Mouse (Mus musculus) hindbrain, embryonic 16.5 days (tissue): ENCODE results near the gene Tmem131l. TPM values are rescaled to one million over a fixed set of nuclear protein-coding genes. Genes with fewer than 3 reads are reported as not detected.

ENCODE experiments used
- ATAC-seq: fragments of 200-750 bp; cut with Nextera tagmentation; 2 replicates; pipeline ENCODE4 v1.8.0; 2017; ENCODE audit warnings: moderate TSS enrichment, moderate library complexity
- H3K27ac ChIP-seq: fragments of 300-500 bp; sonication (generic); 2 replicates; pipeline ENCODE4 v1.5.1; 2014; ENCODE audit warnings: low read depth, mild to moderate bottlenecking, control low read depth, low read length, moderate library complexity
- H3K27me3 ChIP-seq: fragments of 300-500 bp; sonication (generic); replicated peaks from 2 replicates; pipeline ENCODE4 v1.6.1; 2014; ENCODE audit warnings: low read length; ENCODE audit not compliant: control insufficient read depth, insufficient read depth
- H3K36me3 ChIP-seq: fragments of 300-500 bp; sonication (generic); 2 replicates; pipeline ENCODE4 v1.6.1; 2014; ENCODE audit warnings: mild to moderate bottlenecking, low read length, moderate library complexity, mixed read lengths; ENCODE audit not compliant: control insufficient read depth, insufficient read depth
- H3K4me1 ChIP-seq: fragments of 300-500 bp; sonication (generic); 2 replicates; pipeline ENCODE4 v1.6.1; 2014; ENCODE audit warnings: low read depth, low read length; ENCODE audit not compliant: control insufficient read depth, insufficient read depth
- H3K4me2 ChIP-seq: fragments of 300-500 bp; sonication (generic); 2 replicates; pipeline ENCODE4 v1.6.1; 2014; ENCODE audit warnings: mild to moderate bottlenecking, low read length, control low read depth, moderate library complexity
- H3K4me3 ChIP-seq: fragments of 300-500 bp; sonication (generic); 2 replicates; pipeline ENCODE4 v1.5.1; 2014; ENCODE audit warnings: mild to moderate bottlenecking, low read length, control low read depth, moderate library complexity
- H3K9ac ChIP-seq: fragments of 300-500 bp; sonication (generic); 2 replicates; pipeline ENCODE4 v1.6.1; 2014; ENCODE audit warnings: low read depth, mild to moderate bottlenecking, control low read depth, low read length, moderate library complexity
- H3K9me3 ChIP-seq: fragments of 300-500 bp; sonication (generic); 2 replicates; pipeline ENCODE4 v1.6.1; 2014; ENCODE audit warnings: mild to moderate bottlenecking, low read length, moderate library complexity; ENCODE audit not compliant: control insufficient read depth
- WGBS: fragments of 180-500 bp; shearing (Covaris S2); extraction: QIAGEN DNeasy Blood & Tissue Kit; methylation state at CpG from one replicate; pipeline ENCODE4 v1.1.7; 2014; 5-methylcytosine and 5-hydroxymethylcytosine counted together
- polyA plus RNA-seq: library from polyadenylated mRNA; unstranded; fragments of >200 nt; fragmentation: Nextera tagmentation; extraction: Ambion mirVana; gene quantifications from 2 replicates; pipeline ENCODE4 v1.2.1, GENCODE M21; 2015

The Tmem131l gene
- polyA plus RNA-seq, 1 experiment from 2014 or later = 34.6 TPM

GRCm38 (mm10) chr3:83941921-83942320, 98.1 kb downstream of the Tmem131l start:
- Histone ChIP-seq H3K9ac (no peak overlapping the region), H3K27ac (no peak overlapping the region), H3K27me3 (no peaks in the 10 kb centered on the region), H3K4me3 (no peak overlapping the region), H3K36me3 (peaks cover 3% of the 10 kb centered on the region; the same call in 1 of the 2 replicates), H3K9me3 (no peaks in the 10 kb centered on the region), H3K4me1 (no peaks in the 10 kb centered on the region), H3K4me2 (no peak overlapping the region)
- ATAC-seq = no peak
- 90% methylated on average over 4 of the region's 4 CpGs for WGBS

GRCm38 (mm10) chr3:83938871-83939270, 101.1 kb downstream of the Tmem131l start:
- Histone ChIP-seq H3K27ac (no peak overlapping the region), H3K9me3 (no peaks in the 10 kb centered on the region), H3K36me3 (peaks cover 6% of the 10 kb centered on the region), H3K4me1 (no peaks in the 10 kb centered on the region), H3K4me3 (no peak overlapping the region), H3K27me3 (no peaks in the 10 kb centered on the region), H3K9ac (no peak overlapping the region), H3K4me2 (no peak overlapping the region)
- ATAC-seq = no peak
- 47% methylated on average over 5 of the region's 5 CpGs for WGBS

GRCm38 (mm10) chr3:83934514-83934913, 105.5 kb downstream of the Tmem131l start:
- no peak for ATAC-seq
- H3K9me3 ChIP-seq = no peaks in the 10 kb centered on the region
- no peaks in the 10 kb centered on the region for H3K27me3 ChIP-seq
- H3K4me1 ChIP-seq = no peaks in the 10 kb centered on the region
- H3K4me2 ChIP-seq = no peak overlapping the region
- peaks cover 16% of the 10 kb centered on the region for H3K36me3 ChIP-seq
- H3K9ac ChIP-seq = no peak overlapping the region
- H3K27ac ChIP-seq = no peak overlapping the region
- no peak overlapping the region for H3K4me3 ChIP-seq
- 76% methylated on average over 10 of the region's 10 CpGs for WGBS

- Histone ChIP-seq H3K27me3 (no peaks in the 10 kb centered on the region), H3K27ac (no peak overlapping the region), H3K9me3 (no peaks in the 10 kb centered on the region), H3K36me3 (peaks cover 29% of the 10 kb centered on the region), H3K4me1 (no peaks in the 10 kb centered on the region), H3K4me3 (no peak overlapping the region), H3K9ac (no peak overlapping the region), H3K4me2 (no peak overlapping the region)
- peak; percentile 60 for ATAC-seq
- WGBS = 77% methylated on average over 11 of the region's 11 CpGs
Measured at GRCm38 (mm10) chr3:83915768-83916496, 124.0 kb downstream of the Tmem131l start.

GRCm38 (mm10) chr3:83915102-83915501, 124.9 kb downstream of the Tmem131l start:
- Histone ChIP-seq H3K9ac (no peak overlapping the region), H3K4me2 (no peak overlapping the region), H3K4me1 (no peaks in the 10 kb centered on the region), H3K27ac (no peak overlapping the region), H3K36me3 (peaks cover 29% of the 10 kb centered on the region), H3K9me3 (no peaks in the 10 kb centered on the region), H3K4me3 (no peak overlapping the region), H3K27me3 (no peaks in the 10 kb centered on the region)
- whole genome bisulfite sequencing = 96% methylated on average over 3 of the region's 3 CpGs
- no peak for ATAC-seq

- no peak overlapping the region for H3K27ac ChIP-seq
- H3K9ac ChIP-seq = no peak overlapping the region
- H3K9me3 ChIP-seq = no peaks in the 10 kb centered on the region
- no peaks in the 10 kb centered on the region for H3K4me1 ChIP-seq
- H3K4me3 ChIP-seq = no peak overlapping the region
- peaks cover 21% of the 10 kb centered on the region for H3K36me3 ChIP-seq
- no peaks in the 10 kb centered on the region for H3K27me3 ChIP-seq
- no peak overlapping the region for H3K4me2 ChIP-seq
- ATAC-seq = no peak
- 91% methylated on average over 5 of the region's 5 CpGs for WGBS
Measured at GRCm38 (mm10) chr3:83910707-83911106, 129.3 kb downstream of the Tmem131l start.

- Histone ChIP-seq H3K27ac (no peak overlapping the region), H3K4me1 (no peaks in the 10 kb centered on the region), H3K36me3 (peaks cover 32% of the 10 kb centered on the region), H3K4me3 (no peak overlapping the region), H3K9me3 (no peaks in the 10 kb centered on the region), H3K27me3 (no peaks in the 10 kb centered on the region), H3K4me2 (no peak overlapping the region), H3K9ac (no peak overlapping the region)
- WGBS = 91% methylated on average over 9 of the region's 9 CpGs
- ATAC-seq = no peak
Measured at GRCm38 (mm10) chr3:83906185-83906584, 133.8 kb downstream of the Tmem131l start.

GRCm38 (mm10) chr3:83905161-83905560, 134.8 kb downstream of the Tmem131l start:
- WGBS = 68% methylated on average over 6 of the region's 6 CpGs
- no peak overlapping the region for H3K9ac ChIP-seq
- peaks cover 29% of the 10 kb centered on the region for H3K36me3 ChIP-seq
- no peaks in the 10 kb centered on the region for H3K4me1 ChIP-seq
- no peak overlapping the region; the same call in 1 of the 2 replicates for H3K27ac ChIP-seq
- no peak overlapping the region for H3K4me3 ChIP-seq
- no peak overlapping the region for H3K4me2 ChIP-seq
- ATAC-seq = peak; percentile 53
- H3K9me3 ChIP-seq = no peaks in the 10 kb centered on the region
- H3K27me3 ChIP-seq = no peaks in the 10 kb centered on the region

GRCm38 (mm10) chr3:83904176-83904958, 135.6 kb downstream of the Tmem131l start:
- Histone ChIP-seq H3K36me3 (peaks cover 30% of the 10 kb centered on the region), H3K27ac (peak overlapping the region; percentile 27; the same call in 1 of the 2 replicates), H3K9me3 (no peaks in the 10 kb centered on the region), H3K9ac (no peak overlapping the region), H3K4me3 (no peak overlapping the region), H3K4me2 (no peak overlapping the region), H3K27me3 (no peaks in the 10 kb centered on the region), H3K4me1 (no peaks in the 10 kb centered on the region)
- peak; percentile 15; the same call in 1 of the 2 replicates for ATAC-seq
- WGBS = 70% methylated on average over 14 of the region's 14 CpGs
